Mouse (Mus musculus): ENCODE data around the gene Krt1. TPM values are rescaled to one million over a fixed set of nuclear protein-coding genes. Genes with fewer than 3 reads are reported as not detected.
A peak's percentile ranks its signal among the peaks of the same experiment; 100 is the strongest.

The Krt1 gene
- polyA plus RNA-seq, 1 experiment from 2014 or later = 2.0 TPM

GRCm38 (mm10) chr15:101855732-101856131, 5.1 kb upstream of the Krt1 start:
- Histone ChIP-seq H3K27ac (no peak overlapping the region), H3K4me1 (replicated peaks) (peaks cover 33% of the 10 kb centered on the region), H3K27me3 (ENCODE audit: insufficient read depth, poor library complexity, severe bottlenecking) (peaks cover 59% of the 10 kb centered on the region), H3K36me3 (no peaks in the 10 kb centered on the region), H3K9me3 (no peaks in the 10 kb centered on the region), H3K4me3 (no peak overlapping the region)
- no peak for DNase-seq (ENCODE audit: low spot score)
- whole genome bisulfite sequencing = 71% methylated on average over 3 of the region's 3 CpGs

DNA sequence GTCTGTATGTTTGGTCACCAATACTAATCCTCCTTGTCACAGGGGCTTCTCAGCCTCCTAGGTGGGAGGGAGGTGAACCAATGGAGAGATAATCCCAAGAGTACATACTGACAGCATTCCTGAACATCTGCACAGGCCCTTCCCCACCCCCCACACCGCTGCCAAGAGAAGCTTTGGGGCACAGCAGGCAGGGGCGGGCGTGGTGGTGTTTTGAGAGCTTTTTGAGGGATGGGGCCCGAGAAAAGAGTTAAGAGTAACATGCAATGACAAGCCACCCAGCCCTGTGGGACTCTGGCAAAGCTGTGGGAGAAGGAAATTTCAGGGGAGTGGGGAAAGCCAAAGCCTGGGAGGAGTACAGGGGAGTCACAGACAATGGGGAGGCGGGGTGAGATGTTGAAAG, 3.7 kb upstream of the Krt1 start:
- no peak overlapping the region for H3K27ac ChIP-seq
- no peaks in the 10 kb centered on the region for H3K9me3 ChIP-seq
- H3K36me3 ChIP-seq = no peaks in the 10 kb centered on the region
- peaks cover 51% of the 10 kb centered on the region for H3K27me3 ChIP-seq (ENCODE audit: insufficient read depth, poor library complexity, severe bottlenecking)
- peaks cover 20% of the 10 kb centered on the region for H3K4me1 ChIP-seq (replicated peaks)
- DNase-seq (ENCODE audit: low spot score) = no peak
- no peak overlapping the region for H3K4me3 ChIP-seq
- 12% methylated on average over 5 of the region's 5 CpGs for WGBS

GRCm38 (mm10) chr15:101852571-101852970, 2.0 kb upstream of the Krt1 start:
- H3K27ac ChIP-seq = no peak overlapping the region
- H3K4me1 ChIP-seq (replicated peaks) = peaks cover 13% of the 10 kb centered on the region; the same call in 1 of the 2 replicates
- H3K4me3 ChIP-seq = no peak overlapping the region
- H3K27me3 ChIP-seq (ENCODE audit: insufficient read depth, poor library complexity, severe bottlenecking) = peaks cover 40% of the 10 kb centered on the region
- WGBS = 55% methylated on average over 5 of the region's 5 CpGs
- DNase-seq (ENCODE audit: low spot score) = no peak
- H3K36me3 ChIP-seq = no peaks in the 10 kb centered on the region
- H3K9me3 ChIP-seq = no peaks in the 10 kb centered on the region

DNA sequence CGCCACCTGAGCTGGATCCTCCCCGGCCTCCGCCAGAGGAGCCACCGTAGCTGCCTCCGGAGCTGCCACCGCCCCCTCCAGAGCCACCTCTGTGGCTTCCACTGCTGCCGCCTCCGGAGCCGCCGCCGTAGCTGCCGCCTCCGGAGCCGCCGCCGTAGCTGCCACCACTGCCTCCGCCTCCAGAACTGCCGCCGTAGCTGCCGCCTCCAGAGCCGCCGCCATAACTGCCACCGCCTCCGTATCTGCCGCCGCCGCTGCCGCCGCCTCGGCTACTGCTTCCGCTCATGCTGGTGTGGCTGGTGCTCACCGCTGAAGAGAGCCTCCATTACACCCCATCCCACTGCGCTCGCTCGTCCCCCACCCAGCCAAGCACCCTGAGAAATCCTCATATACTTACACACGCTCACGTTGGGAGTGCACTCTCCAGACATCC, 4.6 kb downstream of the Krt1 start:
- H3K27ac ChIP-seq = peak overlapping the region; percentile 91

DNA sequence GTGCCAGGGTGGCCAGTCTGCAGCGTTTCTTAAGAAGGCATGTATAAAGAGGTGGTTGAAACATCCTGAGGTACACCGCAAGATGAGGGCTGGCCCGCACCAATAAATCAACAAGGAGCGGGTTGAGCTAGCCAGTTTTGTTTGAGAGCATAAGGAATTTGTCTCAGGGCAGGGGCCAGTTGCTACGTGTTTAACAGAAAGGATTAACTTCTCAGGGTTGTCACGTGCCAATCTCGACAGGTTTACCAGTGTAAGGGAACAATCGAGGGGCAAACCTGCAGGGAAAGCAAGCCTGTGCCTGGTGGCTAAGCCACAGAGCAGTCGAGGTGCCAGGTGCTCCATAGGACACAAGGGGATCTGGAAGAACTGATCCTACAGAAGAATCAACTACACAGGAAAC, 7.4 kb downstream of the Krt1 start:
- Histone ChIP-seq H3K9me3 (no peaks in the 10 kb centered on the region), H3K36me3 (no peaks in the 10 kb centered on the region), H3K27ac (no peak overlapping the region), H3K4me3 (no peak overlapping the region), H3K27me3 (ENCODE audit: insufficient read depth, poor library complexity, severe bottlenecking) (peaks cover 38% of the 10 kb centered on the region), H3K4me1 (replicated peaks) (peaks cover 14% of the 10 kb centered on the region)
- no peak for DNase-seq (ENCODE audit: low spot score)
- WGBS = 77% methylated on average over 9 of the region's 9 CpGs

More for the DNA sequence above, 4.6 kb downstream of the Krt1 start:
- Histone ChIP-seq H3K27me3 (ENCODE audit: insufficient read depth, poor library complexity, severe bottlenecking) (peaks cover 46% of the 10 kb centered on the region), H3K36me3 (no peaks in the 10 kb centered on the region), H3K4me1 (replicated peaks) (peaks cover 14% of the 10 kb centered on the region), H3K9me3 (no peaks in the 10 kb centered on the region), H3K4me3 (peak overlapping the region; percentile 69)
- peak; percentile 66 for DNase-seq (ENCODE audit: low spot score)
- WGBS = under 1% methylated on average over 37 of the region's 37 CpGs

- 63% methylated on average over 5 of the region's 5 CpGs for WGBS
- Histone ChIP-seq H3K27ac (no peak overlapping the region), H3K4me3 (no peak overlapping the region), H3K27me3 (ENCODE audit: insufficient read depth, poor library complexity, severe bottlenecking) (no peaks in the 10 kb centered on the region), H3K4me1 (replicated peaks) (no peaks in the 10 kb centered on the region), H3K36me3 (no peaks in the 10 kb centered on the region), H3K9me3 (no peaks in the 10 kb centered on the region)
- DNase-seq (ENCODE audit: low spot score) = no peak
Measured at GRCm38 (mm10) chr15:101834784-101835328, 15.7 kb downstream of the Krt1 start.

DNA sequence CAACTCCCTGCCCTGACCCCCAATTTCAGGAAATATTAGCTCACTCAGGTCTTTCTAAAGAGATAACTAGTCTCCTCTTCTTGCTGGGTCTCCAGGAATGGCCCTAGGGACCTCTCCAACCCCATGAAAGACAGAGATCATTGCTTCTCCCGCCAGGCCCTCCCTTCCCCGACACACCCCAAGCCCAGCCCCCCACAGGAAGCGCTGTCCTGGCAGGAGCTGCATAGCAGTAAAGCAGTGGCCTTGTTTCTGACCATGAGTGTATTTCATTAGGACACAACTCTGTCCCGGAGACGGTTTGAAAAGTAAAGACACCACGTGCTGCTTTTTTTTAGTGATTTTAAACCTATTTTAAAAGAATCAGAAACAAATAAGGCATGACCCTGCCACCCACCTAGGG, 17.5 kb downstream of the Krt1 start:
- WGBS = 53% methylated on average over 6 of the region's 6 CpGs
- H3K27ac ChIP-seq = no peak overlapping the region

DNA sequence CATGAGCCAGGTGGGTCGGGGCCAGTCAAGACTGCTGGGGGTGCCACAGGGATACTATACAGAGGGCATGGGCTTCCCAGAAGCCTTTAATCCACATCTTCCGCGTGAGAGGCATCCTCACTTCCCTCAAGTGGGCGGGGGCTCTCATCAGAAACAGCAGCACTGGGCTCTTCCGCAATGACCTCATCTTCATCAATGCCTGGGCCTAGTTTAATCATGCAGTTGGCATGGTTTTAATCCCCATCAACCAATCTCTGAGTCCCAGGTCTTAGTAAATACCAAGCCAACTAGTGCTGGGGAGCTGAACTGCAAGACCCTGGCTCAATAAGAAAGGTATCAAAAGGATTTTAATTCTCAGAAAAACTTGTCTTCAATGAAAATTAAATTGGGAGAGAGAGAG, 21.2 kb downstream of the Krt1 start:
- no peaks in the 10 kb centered on the region for H3K4me1 ChIP-seq (replicated peaks)

More for the DNA sequence above, 17.5 kb downstream of the Krt1 start:
- Histone ChIP-seq H3K36me3 (no peaks in the 10 kb centered on the region), H3K27me3 (ENCODE audit: insufficient read depth, poor library complexity, severe bottlenecking) (no peaks in the 10 kb centered on the region), H3K4me3 (no peak overlapping the region), H3K9me3 (no peaks in the 10 kb centered on the region), H3K4me1 (replicated peaks) (no peaks in the 10 kb centered on the region)
- no peak for DNase-seq (ENCODE audit: low spot score)

GRCm38 (mm10) chr15:101821786-101822185, 28.8 kb downstream of the Krt1 start:
- DNase-seq (ENCODE audit: low spot score) = no peak
- 0 out of 2 replicates have a peak, but pooled peaks cover 2% of the 10 kb centered on the region for H3K4me1 ChIP-seq (replicated peaks)
- H3K4me3 ChIP-seq = no peak overlapping the region
- H3K36me3 ChIP-seq = no peaks in the 10 kb centered on the region
- no peak overlapping the region for H3K27ac ChIP-seq
- WGBS = 47% methylated on average over 3 of the region's 3 CpGs
- H3K9me3 ChIP-seq = no peaks in the 10 kb centered on the region
- H3K27me3 ChIP-seq (ENCODE audit: insufficient read depth, poor library complexity, severe bottlenecking) = no peaks in the 10 kb centered on the region

More for the DNA sequence above, 21.2 kb downstream of the Krt1 start:
- Histone ChIP-seq H3K9me3 (no peaks in the 10 kb centered on the region), H3K27me3 (ENCODE audit: insufficient read depth, poor library complexity, severe bottlenecking) (no peaks in the 10 kb centered on the region), H3K4me3 (no peak overlapping the region), H3K27ac (no peak overlapping the region), H3K36me3 (no peaks in the 10 kb centered on the region)
- no peak for DNase-seq (ENCODE audit: low spot score)
- 72% methylated on average over 5 of the region's 5 CpGs for WGBS

- DNase-seq (ENCODE audit: low spot score) = no peak
- 82% methylated on average over 16 of the region's 16 CpGs for WGBS
- no peak within 1 kb of the TSS for H3K4me3 ChIP-seq
- H3K36me3 ChIP-seq = no peaks in the 10 kb centered on the region
- H3K27me3 ChIP-seq (ENCODE audit: insufficient read depth, poor library complexity, severe bottlenecking) = no peaks in the 10 kb centered on the region
- no peaks in the 10 kb centered on the region for H3K9me3 ChIP-seq
- no peak within 1 kb of the TSS for H3K27ac ChIP-seq
- H3K4me1 ChIP-seq (replicated peaks) = no peaks in the 10 kb centered on the region
Measured at GRCm38 (mm10) chr15:101817875-101818274, 32.7 kb downstream of the Krt1 start, which contains the start of gene Krt2. Gene Krt2 (minus strand): TSS chr15:101818169.

DNA sequence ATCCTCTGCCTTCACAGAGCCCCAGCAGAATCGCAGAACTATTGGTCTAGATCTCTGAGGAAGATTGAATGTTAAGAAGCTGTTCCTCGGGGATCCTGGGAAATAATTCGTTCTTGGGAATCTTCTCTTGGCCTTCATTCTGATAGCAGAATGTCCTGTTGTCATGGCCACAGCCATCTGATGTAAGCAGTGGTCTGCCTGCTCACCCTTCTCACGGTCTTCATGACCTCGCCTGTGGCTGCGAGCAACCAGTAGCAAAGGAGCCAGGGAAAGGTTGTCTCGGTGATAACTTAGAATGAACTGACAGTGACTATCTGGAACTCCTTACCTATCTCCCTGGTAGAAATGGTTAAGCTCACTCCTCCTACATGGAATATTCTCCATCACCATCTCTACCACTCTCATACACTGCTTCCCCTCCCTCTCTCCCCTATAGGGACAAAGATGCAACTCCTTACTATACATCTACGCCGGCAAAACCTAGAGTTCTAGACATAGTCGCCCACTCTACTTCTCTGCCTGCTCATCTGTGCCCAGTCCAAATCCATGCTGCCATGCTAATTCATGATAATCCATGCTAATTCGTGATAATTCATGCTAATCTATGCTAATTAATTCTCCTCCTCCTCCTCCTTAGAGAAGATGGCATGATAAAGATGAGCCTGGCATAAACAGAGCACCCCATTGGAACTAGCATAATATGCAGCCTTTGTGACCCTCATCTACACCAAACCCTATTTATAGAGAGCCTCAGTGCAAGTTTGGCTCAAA, 47.4 kb downstream of the Krt1 start:
- Histone ChIP-seq H3K27ac (no peak overlapping the region), H3K36me3 (no peaks in the 10 kb centered on the region), H3K4me3 (no peak overlapping the region), H3K9me3 (no peaks in the 10 kb centered on the region), H3K27me3 (ENCODE audit: insufficient read depth, poor library complexity, severe bottlenecking) (no peaks in the 10 kb centered on the region; the same call in 1 of the 2 replicates), H3K4me1 (replicated peaks) (peaks cover 4% of the 10 kb centered on the region; the same call in 1 of the 2 replicates)
- no peak for DNase-seq (ENCODE audit: low spot score)
- WGBS = 82% methylated on average over 11 of the region's 11 CpGs

DNA sequence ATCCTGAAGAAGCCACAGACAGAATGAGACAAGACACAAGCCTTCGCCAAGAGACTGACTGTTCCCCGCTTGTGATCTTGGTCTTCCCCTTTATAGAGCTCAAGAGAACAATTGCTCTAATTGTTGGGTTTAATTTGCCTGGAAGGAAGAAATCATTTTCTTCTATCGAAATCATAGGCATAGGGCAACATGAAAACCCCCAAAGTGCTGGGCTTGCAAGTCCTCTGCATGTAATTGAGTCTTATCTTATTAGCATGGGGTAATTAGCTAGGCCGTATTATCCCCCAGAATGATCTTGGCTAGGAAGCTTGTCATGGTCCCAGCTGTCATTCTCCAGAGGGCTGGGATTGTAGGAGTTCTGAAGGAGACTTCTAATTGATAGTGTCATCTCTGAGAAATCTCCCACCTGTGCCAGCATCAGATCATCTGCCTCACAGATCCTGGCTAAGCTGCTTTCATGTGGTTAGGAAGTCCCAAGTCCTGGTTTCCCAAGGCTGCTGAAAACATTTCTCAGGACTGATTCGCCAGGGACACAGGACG, 48.2 kb downstream of the Krt1 start, which contains the start of gene Krt73:
Gene Krt73, minus strand, starts transcription at position 51 of the 540 bp plus-strand sequence.
- no peak within 1 kb of the TSS for H3K27ac ChIP-seq
- no peak within 1 kb of the TSS for H3K4me3 ChIP-seq
- H3K27me3 ChIP-seq (ENCODE audit: insufficient read depth, poor library complexity, severe bottlenecking) = no peaks in the 10 kb centered on the region; the same call in none of the 2 replicates
- no peaks in the 10 kb centered on the region for H3K9me3 ChIP-seq
- DNase-seq (ENCODE audit: low spot score) = no peak
- no peaks in the 10 kb centered on the region for H3K36me3 ChIP-seq
- WGBS = 87% methylated on average over 6 of the region's 6 CpGs
- H3K4me1 ChIP-seq (replicated peaks) = peaks cover 4% of the 10 kb centered on the region; the same call in 1 of the 2 replicates

All from hindbrain, embryonic 10.5 days (tissue).